Mouse (Mus musculus) C2C12 (cell line): Measurements from ENCODE around the gene Krt222.

Source experiments
- CEBPB ChIP-seq: IDR thresholded peaks from one replicate; pipeline ENCODE4 v1.6.1; 2011; ENCODE audit warnings: low read depth, mild to moderate bottlenecking, control low read depth, moderate library complexity
- CTCF ChIP-seq: IDR thresholded peaks from one replicate; pipeline ENCODE4 v1.5.1; 2011; ENCODE audit not compliant: control insufficient read depth, insufficient read depth, insufficient read length
- FOSL1 ChIP-seq: IDR thresholded peaks from one replicate; pipeline ENCODE4 v1.8.0; 2011; ENCODE audit warnings: mild to moderate bottlenecking, low read length; ENCODE audit not compliant: poor library complexity, insufficient read depth, severe bottlenecking
- MAX ChIP-seq: IDR thresholded peaks from one replicate; pipeline ENCODE4 v1.6.1; 2011; ENCODE audit warnings: mild to moderate bottlenecking, control low read depth
- MYOG ChIP-seq: IDR thresholded peaks from one replicate; pipeline ENCODE4 v1.6.1; 2011; ENCODE audit not compliant: control insufficient read depth, insufficient read length; ENCODE audit errors: extremely low read depth
- USF1 ChIP-seq: IDR thresholded peaks from one replicate; pipeline ENCODE4 v1.6.1; 2011; ENCODE audit warnings: low read depth, mild to moderate bottlenecking, control low read depth, moderate library complexity

GRCm38 (mm10) chr11:99243820-99244374 lies at the start of gene Krt222:
- TF ChIP-seq MAX (no peak), CTCF (no peak), USF1 (no peak), MYOG (no peak), CEBPB (no peak), FOSL1 (no peak)
